Mouse (Mus musculus) lung, adult 2 months (tissue): ENCODE data around the gene Ccl24. TPM values are rescaled to one million over a fixed set of nuclear protein-coding genes. Genes with fewer than 3 reads are reported as not detected.
"Not testable (repeated sequence)": the region's sequence is repeated elsewhere in the genome, so short reads cannot be mapped to it uniquely, and the experiment has no call there.

Source experiments
- DNase-seq: peaks from one replicate; pipeline ENCODE4 v3.0.0; 2022
- H3K4me1 ChIP-seq: fragments of 200-500 bp; 2 replicates; pipeline ENCODE4 v1.6.1; 2011; ENCODE audit warnings: low read length; ENCODE audit not compliant: control insufficient read depth, insufficient read depth
- H3K4me3 ChIP-seq: fragments of 200-500 bp; replicated peaks from 2 replicates; pipeline ENCODE3; 2011; ENCODE audit warnings: low read depth, mild to moderate bottlenecking, control low read depth, low read length; ENCODE audit errors: extremely low read depth
- CTCF ChIP-seq: fragments of 200-500 bp; IDR thresholded peaks from 2 replicates; pipeline ENCODE4 v1.5.1; 2011; ENCODE audit warnings: mild to moderate bottlenecking, low read length, control low read depth; ENCODE audit not compliant: insufficient read depth
- POLR2A ChIP-seq: fragments of 200-500 bp; IDR thresholded peaks from 2 replicates; pipeline ENCODE4 v1.6.1; 2011; ENCODE audit warnings: low read depth, mild to moderate bottlenecking, control low read depth, low read length, borderline replicate concordance; ENCODE audit errors: extremely low read depth
- WGBS: fragments of 180-500 bp; shearing (Covaris S2); methylation state at CpG from one replicate; pipeline ENCODE4 v1.1.7; 2018; 5-methylcytosine and 5-hydroxymethylcytosine counted together
- polyA plus RNA-seq: library from polyadenylated mRNA; depleted of rRNA; stranded (reverse); fragments of >200 nt; gene quantifications from 2 replicates; pipeline ENCODE4 v1.2.3, GENCODE M21; 2012; rRNA removed

Gene Ccl24
- polyA plus RNA-seq, result 1.6 and 1.8 TPM in 2 replicates

GRCm38 (mm10) chr5:135573006-135573405, at the start of gene Ccl24:
Gene Ccl24 (minus strand): TSS chr5:135573049.
- WGBS, result 64% methylated on average over 6 of the region's 6 CpGs
- DNase-seq, result no peak
- no peak within 1 kb of the TSS for H3K4me3 ChIP-seq
- TF ChIP-seq POLR2A, result no peak
- no peak for TF ChIP-seq CTCF
- no peaks in the 10 kb centered on the region for H3K4me1 ChIP-seq

DNA sequence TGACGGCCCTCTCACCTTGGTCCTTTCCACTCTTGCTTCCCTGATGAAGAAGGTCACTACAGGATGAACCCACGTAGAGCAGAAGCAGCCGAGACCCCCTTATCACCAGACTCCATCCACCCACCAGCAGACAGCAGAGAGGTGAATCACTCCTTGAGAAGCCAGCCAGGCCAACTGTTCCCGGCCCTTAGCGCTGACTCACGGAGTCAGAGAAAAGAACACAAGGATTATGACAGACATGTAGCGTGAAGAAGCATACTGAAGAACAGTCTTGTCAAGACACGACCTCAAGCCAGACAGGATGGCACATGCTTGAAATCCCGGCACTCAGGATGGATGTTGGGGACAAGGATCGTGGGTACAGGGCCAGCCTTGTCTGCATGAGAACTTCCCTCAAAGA, 48.9 kb upstream of the Ccl24 start:
- Histone ChIP-seq H3K4me1 (no peaks in the 10 kb centered on the region), H3K4me3 (no peak overlapping the region)
- WGBS, result 71% methylated on average over 10 of the region's 10 CpGs
- TF ChIP-seq CTCF (no peak), POLR2A (no peak)
- no peak for DNase-seq

- 81% methylated on average over 9 of the region's 9 CpGs for WGBS
Observed at GRCm38 (mm10) chr5:135620526-135620925, 47.7 kb upstream of the Ccl24 start.

GRCm38 (mm10) chr5:135619741-135620140, 46.9 kb upstream of the Ccl24 start:
- H3K4me1 ChIP-seq, H3K4me3 ChIP-seq, DNase-seq: not testable (repeated sequence)
- 83% methylated on average over 10 of the region's 10 CpGs for WGBS

More at GRCm38 (mm10) chr5:135620526-135620925, 47.7 kb upstream of the Ccl24 start:
- Histone ChIP-seq H3K4me3 (no peak overlapping the region), H3K4me1 (no peaks in the 10 kb centered on the region)
- TF ChIP-seq CTCF, result no peak
- no peak for TF ChIP-seq POLR2A
- DNase-seq, result no peak

DNA sequence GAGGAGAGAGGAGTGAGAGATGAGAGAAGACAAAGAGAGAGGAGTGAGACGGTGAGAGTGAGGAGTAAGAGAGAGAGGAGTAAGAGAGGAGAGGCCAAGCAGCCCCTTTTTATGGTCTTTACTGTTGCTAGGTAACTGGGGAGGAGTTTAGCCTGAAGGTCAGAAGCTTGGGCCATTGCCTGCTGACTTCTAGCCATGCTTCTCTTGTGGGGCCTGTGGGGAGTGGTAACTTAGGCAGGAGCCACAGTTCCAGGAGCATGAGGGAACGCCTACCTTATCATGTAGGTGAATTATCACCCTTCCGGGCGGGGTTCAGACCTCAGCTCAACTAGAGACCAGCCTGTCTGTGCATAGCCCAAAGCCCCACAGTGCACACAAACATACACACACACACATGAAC, 36.9 kb upstream of the Ccl24 start:
- WGBS, result 73% methylated on average over 4 of the region's 4 CpGs
- no peak for TF ChIP-seq POLR2A
- TF ChIP-seq CTCF, result no peak
- Histone ChIP-seq H3K4me3 (no peak overlapping the region), H3K4me1 (no peaks in the 10 kb centered on the region)
- no peak for DNase-seq

DNA sequence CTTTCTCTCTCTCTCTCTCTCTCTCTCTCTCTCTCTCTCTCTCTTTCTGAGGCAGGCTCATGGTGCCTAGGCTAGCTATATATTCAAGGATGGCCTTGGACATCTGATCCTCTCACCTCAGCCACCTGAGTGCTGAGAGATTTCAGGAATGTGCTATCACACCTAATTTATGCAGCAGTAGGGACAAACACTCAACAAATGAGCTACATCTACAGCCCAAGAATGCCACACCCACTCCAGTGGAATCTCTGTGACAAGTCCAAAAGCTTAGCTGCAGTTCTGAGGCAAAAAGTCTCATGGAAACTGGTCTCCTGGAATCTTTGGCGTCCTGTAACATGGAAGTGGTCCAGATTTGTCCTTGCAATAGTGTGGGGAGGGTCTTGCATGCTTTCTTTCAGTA, 34.7 kb upstream of the Ccl24 start:
- no peak for TF ChIP-seq POLR2A
- TF ChIP-seq CTCF, result no peak
- H3K4me3 ChIP-seq, result no peak overlapping the region
- DNase-seq, result no peak
- no peaks in the 10 kb centered on the region for H3K4me1 ChIP-seq
- WGBS, result 52% methylated on average over 1 of the region's 1 CpGs

- H3K4me3 ChIP-seq, DNase-seq, H3K4me1 ChIP-seq: not testable (repeated sequence)
- WGBS, result no CpG with 5 or more reads among the region's 1 CpGs
Observed at GRCm38 (mm10) chr5:135606717-135607116, 33.9 kb upstream of the Ccl24 start.

- DNase-seq, H3K4me1 ChIP-seq, H3K4me3 ChIP-seq: not testable (repeated sequence)
- no CpG with 5 or more reads among the region's 1 CpGs for WGBS
Observed at GRCm38 (mm10) chr5:135604643-135605042, 31.8 kb upstream of the Ccl24 start.

DNA sequence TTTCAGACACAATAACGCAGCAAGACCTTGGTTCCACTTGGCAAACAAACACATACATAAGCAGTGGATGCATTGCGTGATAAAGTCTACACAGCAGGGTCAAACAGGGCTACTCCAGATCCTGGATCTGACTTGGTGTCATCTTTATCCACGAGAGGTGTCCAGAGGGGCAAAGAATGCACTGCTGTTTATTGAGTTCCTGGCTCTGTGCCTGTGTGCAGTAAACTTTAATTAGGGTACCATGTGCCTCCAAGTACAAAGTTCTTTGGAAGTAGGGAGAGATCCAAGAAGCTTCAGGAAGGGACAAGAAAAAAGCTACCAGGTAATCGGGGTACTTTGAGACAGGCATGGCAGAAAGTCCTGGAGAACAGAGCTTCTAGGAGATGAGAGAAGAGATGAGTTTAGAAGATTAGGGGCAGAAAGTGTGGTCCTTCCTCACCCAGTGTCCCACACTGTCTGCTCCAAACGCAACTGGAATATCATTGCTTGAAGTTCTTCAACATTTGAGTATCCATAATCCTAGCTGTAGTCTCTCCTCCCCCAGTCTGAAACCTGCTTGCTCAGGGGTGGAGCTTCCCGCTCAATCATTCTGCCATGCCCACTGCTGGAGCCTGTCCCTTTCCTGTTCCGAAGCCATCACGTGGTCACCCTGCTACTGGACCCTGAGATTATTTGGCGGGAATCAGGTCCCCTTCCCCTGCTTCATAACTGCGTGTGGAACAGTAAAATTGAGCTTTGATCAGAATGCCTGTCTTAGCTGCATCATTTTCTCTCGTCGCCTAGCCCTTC, 17.3 kb upstream of the Ccl24 start:
- no peak for DNase-seq
- WGBS, result 74% methylated on average over 12 of the region's 12 CpGs
- TF ChIP-seq POLR2A (no peak), CTCF (no peak)
- Histone ChIP-seq H3K4me1 (no peaks in the 10 kb centered on the region), H3K4me3 (no peak overlapping the region)

- DNase-seq, result no peak
- H3K4me3 ChIP-seq, result no peak overlapping the region
- no peak for TF ChIP-seq CTCF
- TF ChIP-seq POLR2A, result no peak
- no peaks in the 10 kb centered on the region for H3K4me1 ChIP-seq
- 86% methylated on average over 4 of the region's 4 CpGs for WGBS
Observed at GRCm38 (mm10) chr5:135587764-135588163, 14.9 kb upstream of the Ccl24 start.

DNA sequence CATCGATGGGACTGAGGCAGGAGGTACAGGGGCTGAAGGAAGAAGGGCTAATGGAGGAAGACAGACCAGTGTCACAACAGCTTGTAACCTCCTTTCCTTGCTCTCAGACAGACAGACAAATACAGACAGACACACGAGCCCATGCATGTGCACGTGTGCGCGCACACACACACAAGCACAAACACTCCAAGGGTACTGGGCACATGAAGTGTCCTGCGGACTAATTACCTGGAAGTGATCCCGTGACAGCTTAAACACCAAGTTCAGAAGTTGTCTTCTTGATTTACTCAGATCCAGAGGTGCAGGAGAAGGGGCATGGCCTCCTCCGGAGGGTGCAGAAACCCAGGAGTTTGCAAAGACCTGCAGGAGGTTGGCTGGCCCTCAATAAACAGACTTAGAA, 12.8 kb upstream of the Ccl24 start:
- 82% methylated on average over 8 of the region's 8 CpGs for WGBS
- H3K4me1 ChIP-seq, result no peaks in the 10 kb centered on the region
- no peak overlapping the region for H3K4me3 ChIP-seq
- DNase-seq, result no peak
- TF ChIP-seq CTCF (no peak), POLR2A (no peak)

DNA sequence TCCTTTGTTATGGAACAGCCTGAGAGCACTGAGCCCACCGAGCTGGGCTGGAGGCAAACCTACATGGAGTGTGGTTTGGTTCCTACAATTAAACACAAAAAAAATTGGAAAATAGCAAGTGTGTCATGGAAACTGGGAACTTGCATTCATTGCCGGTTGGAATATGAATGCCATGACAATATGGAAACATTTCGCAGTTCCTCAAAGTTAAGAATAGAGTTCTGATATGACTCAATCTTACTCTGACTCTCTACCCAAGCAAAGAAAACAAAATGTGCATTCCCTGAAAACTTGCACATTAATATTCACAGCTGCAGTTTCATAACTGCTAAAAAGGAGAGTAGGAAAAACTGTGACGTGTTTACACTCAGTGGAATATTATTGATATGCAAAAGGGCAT, 9.5 kb upstream of the Ccl24 start:
- 78% methylated on average over 4 of the region's 4 CpGs for WGBS
- Histone ChIP-seq H3K4me3 (no peak overlapping the region), H3K4me1 (no peaks in the 10 kb centered on the region)
- TF ChIP-seq POLR2A (no peak), CTCF (no peak)
- DNase-seq, result no peak
